Mouse (Mus musculus) embryonic facial prominence, embryonic 14.5 days (tissue): ENCODE measurements around the gene Ccdc160. TPM values are rescaled to one million over a fixed set of nuclear protein-coding genes. Genes with fewer than 3 reads are reported as not detected.

Experiments used
- ATAC-seq: fragments of 200-750 bp; cut with Nextera tagmentation; 2 replicates; pipeline ENCODE4 v1.8.0; 2017; ENCODE audit warnings: low read depth, moderate number of reproducible peaks, moderate TSS enrichment
- DNase-seq: peaks from one replicate; pipeline ENCODE4 v3.0.0-alpha.2; 2015; ENCODE audit warnings: low spot score
- H3K27ac ChIP-seq: fragments of 300-500 bp; sonication (generic); replicated peaks from 2 replicates; pipeline ENCODE4 v1.5.1; 2014; ENCODE audit warnings: low read depth, mild to moderate bottlenecking, low read length, moderate library complexity
- H3K27me3 ChIP-seq: fragments of 300-500 bp; sonication (generic); replicated peaks from 2 replicates; pipeline ENCODE4 v1.6.1; 2014; ENCODE audit warnings: low read length; ENCODE audit not compliant: control insufficient read depth, insufficient read depth
- H3K36me3 ChIP-seq: fragments of 300-500 bp; sonication (generic); 2 replicates; pipeline ENCODE4 v1.6.1; 2014; ENCODE audit warnings: low read length, mixed read lengths; ENCODE audit not compliant: control insufficient read depth, insufficient read depth
- H3K4me1 ChIP-seq: fragments of 300-500 bp; sonication (generic); 2 replicates; pipeline ENCODE4 v1.6.1; 2014; ENCODE audit warnings: antibody characterized with exemption, low read length; ENCODE audit not compliant: control insufficient read depth, insufficient read depth
- H3K4me2 ChIP-seq: fragments of 300-500 bp; sonication (generic); 2 replicates; pipeline ENCODE4 v1.6.1; 2014; ENCODE audit warnings: low read depth, mild to moderate bottlenecking, low read length, moderate library complexity, mixed read lengths
- H3K4me3 ChIP-seq: fragments of 300-500 bp; sonication (generic); 2 replicates; pipeline ENCODE4 v1.5.1; 2014; ENCODE audit warnings: low read depth, mild to moderate bottlenecking, low read length
- H3K9ac ChIP-seq: fragments of 300-500 bp; sonication (generic); 2 replicates; pipeline ENCODE4 v1.6.1; 2014; ENCODE audit warnings: low read depth, mild to moderate bottlenecking, low read length, moderate library complexity, mixed read lengths
- H3K9me3 ChIP-seq: fragments of 300-500 bp; sonication (generic); 2 replicates; pipeline ENCODE4 v1.6.1; 2016; ENCODE audit warnings: low read length; ENCODE audit not compliant: control insufficient read depth
- WGBS: fragments of 180-500 bp; shearing (Covaris S2); extraction: QIAGEN DNeasy Blood & Tissue Kit; methylation state at CpG from one replicate; pipeline ENCODE4 v1.1.7; 2014; 5-methylcytosine and 5-hydroxymethylcytosine counted together
- polyA plus RNA-seq: library from polyadenylated mRNA; unstranded; fragments of >200 nt; fragmentation: Nextera tagmentation; extraction: Ambion mirVana; gene quantifications from 2 replicates; pipeline ENCODE4 v1.2.1, GENCODE M21; 2014

Ccdc160 gene
- polyA plus RNA-seq, 1 experiment from 2014 or later, result 1.3 TPM

- Histone ChIP-seq H3K4me3 (no peak overlapping the region), H3K9me3 (no peaks in the 10 kb centered on the region), H3K9ac (no peak overlapping the region), H3K36me3 (no peaks in the 10 kb centered on the region), H3K27me3 (no peaks in the 10 kb centered on the region), H3K4me1 (no peaks in the 10 kb centered on the region), H3K4me2 (no peak overlapping the region), H3K27ac (no peak overlapping the region)
- ATAC-seq, result no peak
- 73% methylated on average over 2 of the region's 2 CpGs for WGBS
- DNase-seq, result no peak
These were observed 31.8 kb upstream of the Ccdc160 start for GRCm38 (mm10) chrX:52759232-52759631.

GRCm38 (mm10) chrX:52760191-52760945, 30.6 kb upstream of the Ccdc160 start:
- 48% methylated on average over 4 of the region's 4 CpGs for WGBS
- Histone ChIP-seq H3K9me3 (no peaks in the 10 kb centered on the region), H3K27me3 (no peaks in the 10 kb centered on the region), H3K27ac (no peak overlapping the region), H3K4me2 (no peak overlapping the region), H3K4me1 (no peaks in the 10 kb centered on the region), H3K9ac (no peak overlapping the region), H3K4me3 (no peak overlapping the region), H3K36me3 (no peaks in the 10 kb centered on the region)
- DNase-seq (no peak), ATAC-seq (no peak)

DNA sequence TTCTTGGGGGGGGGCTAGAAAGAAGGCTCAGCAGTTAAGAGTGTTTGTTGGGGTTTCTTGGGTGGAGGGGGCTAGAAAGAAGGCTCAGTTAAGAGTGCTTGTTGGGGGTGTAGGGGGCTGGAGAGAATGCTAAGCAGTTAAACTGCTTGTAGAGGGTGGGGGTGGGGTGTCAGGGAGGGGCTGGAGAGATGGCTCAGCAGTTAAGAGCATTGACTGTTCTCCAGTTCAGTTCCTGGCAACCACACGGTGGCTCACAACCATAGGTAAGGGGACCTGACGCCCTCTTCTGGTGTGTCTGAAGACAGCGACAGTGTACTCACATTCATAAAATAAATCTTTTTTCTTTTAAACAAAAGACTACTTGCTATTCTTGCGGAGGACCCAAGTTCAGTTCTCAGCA, 28.8 kb upstream of the Ccdc160 start:
- H3K36me3 ChIP-seq, result no peaks in the 10 kb centered on the region
- H3K4me1 ChIP-seq, result no peaks in the 10 kb centered on the region
- no peak for DNase-seq
- no peak overlapping the region for H3K9ac ChIP-seq
- ATAC-seq, result no peak
- H3K9me3 ChIP-seq, result no peaks in the 10 kb centered on the region
- WGBS, result 63% methylated on average over 4 of the region's 4 CpGs
- H3K4me3 ChIP-seq, result no peak overlapping the region
- no peaks in the 10 kb centered on the region for H3K27me3 ChIP-seq
- no peak overlapping the region for H3K27ac ChIP-seq
- no peak overlapping the region for H3K4me2 ChIP-seq

- H3K4me3 ChIP-seq, result no peak overlapping the region
- DNase-seq (no peak), ATAC-seq (no peak)
- no peak overlapping the region for H3K9ac ChIP-seq
- no peaks in the 10 kb centered on the region for H3K4me1 ChIP-seq
- H3K27me3 ChIP-seq, result no peaks in the 10 kb centered on the region
- no peaks in the 10 kb centered on the region for H3K9me3 ChIP-seq
- no peaks in the 10 kb centered on the region for H3K36me3 ChIP-seq
- no peak overlapping the region for H3K4me2 ChIP-seq
- no peak overlapping the region for H3K27ac ChIP-seq
- 59% methylated on average over 3 of the region's 3 CpGs for WGBS
These were observed 15.0 kb upstream of the Ccdc160 start for GRCm38 (mm10) chrX:52775973-52776372.

DNA sequence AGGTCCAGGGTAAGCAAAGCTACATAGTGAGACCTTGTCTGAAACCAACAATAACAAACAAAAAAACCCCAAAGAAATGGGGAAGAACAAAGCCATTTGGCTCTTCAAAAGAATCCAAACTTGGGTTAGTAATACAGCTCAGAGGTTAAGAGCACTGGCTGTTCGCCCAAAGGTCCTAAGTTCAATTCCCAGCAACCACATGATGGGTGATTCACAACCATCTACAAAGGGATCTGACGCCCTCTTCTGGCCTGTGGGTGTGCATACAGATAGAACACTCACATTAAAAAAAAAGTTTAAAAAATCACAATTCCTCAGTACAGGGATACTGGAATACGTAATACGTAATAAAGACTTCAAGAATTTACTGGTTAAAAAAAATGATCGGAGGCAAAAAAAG, 13.3 kb upstream of the Ccdc160 start:
- Histone ChIP-seq H3K9ac (no peak overlapping the region), H3K4me1 (no peaks in the 10 kb centered on the region), H3K9me3 (no peaks in the 10 kb centered on the region), H3K4me3 (no peak overlapping the region), H3K4me2 (no peak overlapping the region), H3K36me3 (no peaks in the 10 kb centered on the region), H3K27ac (no peak overlapping the region), H3K27me3 (no peaks in the 10 kb centered on the region)
- DNase-seq, result no peak
- whole genome bisulfite sequencing, result 74% methylated on average over 5 of the region's 5 CpGs
- ATAC-seq, result no peak

DNA sequence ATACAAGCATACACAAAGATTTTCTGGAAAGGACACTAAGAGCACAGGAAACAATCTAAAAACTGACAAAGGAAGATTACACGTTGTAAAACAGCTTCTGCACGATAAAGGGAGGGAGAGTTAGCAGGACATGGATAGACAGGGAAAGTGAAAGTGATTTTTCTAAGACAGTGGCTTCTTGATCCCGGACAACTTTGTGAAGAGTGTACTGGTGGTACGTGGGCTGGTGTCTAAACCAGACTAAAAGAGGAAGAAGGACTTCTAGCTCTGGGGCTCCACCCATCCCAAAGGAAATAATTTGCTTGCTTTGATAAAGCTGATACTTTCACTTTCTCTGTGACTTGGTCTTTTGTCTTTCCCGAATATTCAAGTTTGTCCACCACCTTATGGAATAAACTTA, 7.1 kb upstream of the Ccdc160 start:
- H3K9ac ChIP-seq, result no peak overlapping the region
- no peak overlapping the region for H3K4me2 ChIP-seq
- no peaks in the 10 kb centered on the region for H3K27me3 ChIP-seq
- DNase-seq, result no peak
- H3K9me3 ChIP-seq, result no peaks in the 10 kb centered on the region
- H3K4me1 ChIP-seq, result no peaks in the 10 kb centered on the region
- 74% methylated on average over 5 of the region's 5 CpGs for WGBS
- no peak overlapping the region for H3K4me3 ChIP-seq
- no peak for ATAC-seq
- no peak overlapping the region for H3K27ac ChIP-seq
- no peaks in the 10 kb centered on the region for H3K36me3 ChIP-seq

- Histone ChIP-seq H3K4me3 (no peak overlapping the region), H3K36me3 (no peaks in the 10 kb centered on the region), H3K27ac (no peak overlapping the region), H3K9me3 (no peaks in the 10 kb centered on the region), H3K4me1 (no peaks in the 10 kb centered on the region), H3K27me3 (no peaks in the 10 kb centered on the region), H3K4me2 (no peak overlapping the region), H3K9ac (no peak overlapping the region)
- DNase-seq (no peak), ATAC-seq (no peak)
- WGBS, result 46% methylated on average over 9 of the region's 10 CpGs
These were observed 1.1 kb downstream of the Ccdc160 start for GRCm38 (mm10) chrX:52791944-52792719.

DNA sequence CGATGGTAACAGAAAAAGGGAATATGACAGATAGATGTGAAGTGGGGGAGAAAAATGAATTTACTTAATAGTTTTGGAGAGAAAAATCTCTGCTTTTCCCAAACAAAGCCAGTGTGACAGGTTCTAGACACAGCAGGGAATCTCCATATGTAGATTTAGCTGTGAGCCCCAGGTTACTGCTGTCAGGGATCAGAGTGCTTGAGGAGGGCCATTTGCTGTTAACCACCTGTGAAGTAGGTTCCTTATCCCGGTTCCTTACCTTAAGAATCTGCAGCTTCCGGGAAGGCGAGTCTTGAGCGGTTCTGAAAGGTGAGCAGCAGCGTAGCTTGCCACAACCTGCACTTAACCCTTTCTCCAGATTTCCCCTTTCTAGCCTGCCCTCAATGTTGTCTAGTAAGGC, 1.9 kb downstream of the Ccdc160 start:
- no peak for ATAC-seq

DNA sequence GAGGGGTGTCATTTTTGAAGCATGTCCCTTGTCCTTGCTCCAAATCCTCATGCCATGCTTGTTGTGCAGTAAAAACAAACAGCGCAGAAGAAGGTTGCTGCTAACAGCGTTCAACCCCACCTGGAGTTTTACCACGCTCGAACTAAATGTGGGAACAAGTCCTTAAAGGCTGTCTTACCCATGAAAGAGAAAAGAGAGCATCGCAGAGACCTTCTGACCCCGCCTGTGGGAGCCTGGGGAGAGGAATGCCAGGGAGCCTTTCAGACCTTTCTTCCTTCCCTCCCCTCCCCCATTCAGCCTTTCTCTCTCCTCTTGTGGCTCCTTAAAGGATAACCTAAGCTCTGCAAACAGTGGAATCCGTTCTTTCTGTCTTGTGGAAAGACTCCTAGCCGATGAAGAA, 4.8 kb downstream of the Ccdc160 start:
- no peak overlapping the region for H3K4me3 ChIP-seq
- H3K9me3 ChIP-seq, result no peaks in the 10 kb centered on the region
- H3K9ac ChIP-seq, result no peak overlapping the region
- H3K27ac ChIP-seq, result no peak overlapping the region
- H3K27me3 ChIP-seq, result no peaks in the 10 kb centered on the region
- no peaks in the 10 kb centered on the region for H3K36me3 ChIP-seq
- 30% methylated on average over 8 of the region's 8 CpGs for WGBS
- H3K4me2 ChIP-seq, result no peak overlapping the region
- H3K4me1 ChIP-seq, result no peaks in the 10 kb centered on the region
- DNase-seq (no peak), ATAC-seq (no peak)

More for the DNA sequence above, 1.9 kb downstream of the Ccdc160 start:
- no peak overlapping the region for H3K9ac ChIP-seq
- no peaks in the 10 kb centered on the region for H3K36me3 ChIP-seq
- no peak overlapping the region for H3K4me2 ChIP-seq
- no peaks in the 10 kb centered on the region for H3K27me3 ChIP-seq
- H3K27ac ChIP-seq, result no peak overlapping the region
- H3K4me3 ChIP-seq, result no peak overlapping the region
- no peak for DNase-seq
- WGBS, result 55% methylated on average over 6 of the region's 6 CpGs
- no peaks in the 10 kb centered on the region for H3K4me1 ChIP-seq
- H3K9me3 ChIP-seq, result no peaks in the 10 kb centered on the region
